Mouse (Mus musculus): Measurements from ENCODE around the gene Coq4. TPM values are rescaled to one million over a fixed set of nuclear protein-coding genes. Genes with fewer than 3 reads are reported as not detected.

Coq4 gene
- total and polyA plus RNA-seq, 3 experiments, result 23.5 to 33.2 TPM; not detected in 1

GRCm38 (mm10) chr2:29817426-29818232 is 30.3 kb downstream of the Coq4 start:
- no peaks in the 10 kb centered on the region for H3K36me3 ChIP-seq (ENCODE audit: control insufficient read depth in 1 of 2, insufficient read depth in 2 of 2, low read length in 2 of 2)
- DNase-seq (ENCODE audit: low read depth, low spot score), result peak; percentile 83
- H3K27me3 ChIP-seq (ENCODE audit: control insufficient read depth in 1 of 2, insufficient read depth in 2 of 2, low read length in 2 of 2), result no peaks in the 10 kb centered on the region

GRCm38 (mm10) chr2:29819363-29819762 is 32.1 kb downstream of the Coq4 start:
- H3K79me2 ChIP-seq (ENCODE audit: control insufficient read depth, insufficient read depth, low read length, poor library complexity), result no peaks in the 10 kb centered on the region
- no peak overlapping the region; a peak in 1 of 4 replicates for H3K4me3 ChIP-seq (ENCODE audit: control insufficient read depth in 1 of 2, insufficient read depth in 1 of 2, low read depth in 2 of 2, low read length in 2 of 2)
- no peaks in the 10 kb centered on the region for H3K4me1 ChIP-seq (ENCODE audit: control insufficient read depth in 1 of 2, insufficient read depth in 2 of 2, low read length in 2 of 2)
- no peak overlapping the region for H3K27ac ChIP-seq (ENCODE audit: control insufficient read depth, low read depth, low read length)
- no peaks in the 10 kb centered on the region for H3K27me3 ChIP-seq (ENCODE audit: control insufficient read depth in 1 of 2, insufficient read depth in 2 of 2, low read length in 2 of 2)
- H3K36me3 ChIP-seq (ENCODE audit: control insufficient read depth in 1 of 2, insufficient read depth in 2 of 2, low read length in 2 of 2), result no peaks in the 10 kb centered on the region
- H3K9me3 ChIP-seq (replicated peaks; ENCODE audit: insufficient read depth, low read length), result no peaks in the 10 kb centered on the region
- no peak overlapping the region for H3K9ac ChIP-seq (ENCODE audit: control insufficient read depth, low read depth, low read length, poor library complexity, severe bottlenecking)
- DNase-seq (ENCODE audit: low read depth, low spot score), result peak; percentile 13
- no peak for TF ChIP-seq JUND (IDR thresholded peaks at IDR 0.05; ENCODE audit: low read depth, low read length)
- TF ChIP-seq MAZ (IDR thresholded peaks at IDR 0.05; ENCODE audit: low read depth, low read length), result no peak
- TF ChIP-seq E2F4 (IDR thresholded peaks at IDR 0.05; ENCODE audit: borderline replicate concordance, low read depth, low read length), result no peak
- TF ChIP-seq USF2 (IDR thresholded peaks at IDR 0.05; ENCODE audit: borderline replicate concordance in 1 of 2, insufficient read depth in 1 of 2, low read depth in 1 of 2, low read length in 2 of 2), result no peak
- no peak for TF ChIP-seq KAT2A (conservative IDR thresholded peaks at IDR 0.05; ENCODE audit: low read depth, low read length)
- TF ChIP-seq ZKSCAN1 (IDR thresholded peaks at IDR 0.05; ENCODE audit: low read depth, low read length), result no peak
- TF ChIP-seq GATA1 (IDR thresholded peaks at IDR 0.05; ENCODE audit: low read depth, low read length), result no peak
- no peak for TF ChIP-seq RCOR1 (IDR thresholded peaks at IDR 0.05; ENCODE audit: low read depth, low read length)
- no peak for TF ChIP-seq ETS1 (IDR thresholded peaks at IDR 0.05; ENCODE audit: low read depth, low read length)
- no peak for TF ChIP-seq TCF12 (IDR thresholded peaks at IDR 0.05; ENCODE audit: low read depth, low read length)
- TF ChIP-seq MEF2A (IDR thresholded peaks at IDR 0.05; ENCODE audit: extremely low read depth, insufficient replicate concordance, low read depth, low read length, poor library complexity, severe bottlenecking), result no peak
- no peak for TF ChIP-seq ZNF384 (IDR thresholded peaks at IDR 0.05; ENCODE audit: low read depth, low read length)
- TF ChIP-seq BHLHE40 (IDR thresholded peaks at IDR 0.05; ENCODE audit: borderline replicate concordance, low read depth, low read length), result no peak
- no peak for TF ChIP-seq TAL1 (IDR thresholded peaks at IDR 0.05; ENCODE audit: low read length)
- no peak for TF ChIP-seq CTCF (IDR thresholded peaks at IDR 0.05 in 2 of 3, conservative IDR thresholded peaks at IDR 0.05 in 1 of 3; ENCODE audit: control insufficient read depth in 1 of 3, insufficient read depth in 1 of 3, low read depth in 2 of 3, low read length in 3 of 3, poor library complexity in 1 of 3, severe bottlenecking in 1 of 3)
- no peak for TF ChIP-seq ELF1 (IDR thresholded peaks at IDR 0.05; ENCODE audit: low read depth, low read length)
- no peak for TF ChIP-seq CHD2 (IDR thresholded peaks at IDR 0.05; ENCODE audit: low read length)
- TF ChIP-seq SMC3 (IDR thresholded peaks at IDR 0.05; ENCODE audit: low read depth, low read length), result no peak

More at GRCm38 (mm10) chr2:29817426-29818232, 30.3 kb downstream of the Coq4 start:
- Histone ChIP-seq H3K4me1 (ENCODE audit: control insufficient read depth in 1 of 2, insufficient read depth in 2 of 2, low read length in 2 of 2) (no peaks in the 10 kb centered on the region), H3K9me3 (replicated peaks; ENCODE audit: insufficient read depth, low read length) (no peaks in the 10 kb centered on the region), H3K4me3 (ENCODE audit: control insufficient read depth in 1 of 2, insufficient read depth in 1 of 2, low read depth in 2 of 2, low read length in 2 of 2) (no peak overlapping the region), H3K9ac (ENCODE audit: control insufficient read depth, low read depth, low read length, poor library complexity, severe bottlenecking) (no peak overlapping the region), H3K27ac (ENCODE audit: control insufficient read depth, low read depth, low read length) (no peak overlapping the region), H3K79me2 (ENCODE audit: control insufficient read depth, insufficient read depth, low read length, poor library complexity) (no peaks in the 10 kb centered on the region)
- 0 out of 2 replicates have a peak, but pooled peaks have one; percentile 39 for TF ChIP-seq TBP (IDR thresholded peaks at IDR 0.05; ENCODE audit: low read depth, low read length)
- TF ChIP-seq MYB (IDR thresholded peaks at IDR 0.05; ENCODE audit: low read depth, low read length), result no peak
- TF ChIP-seq POLR2A (IDR thresholded peaks at IDR 0.05; ENCODE audit: control insufficient read depth in 1 of 2, insufficient read depth in 1 of 2, low read depth in 1 of 2, low read length in 2 of 2, poor library complexity in 1 of 2), result peak in 1 of 2 experiments; percentile 31; a peak in 1 of 4 replicates
- no peak for TF ChIP-seq GATA1 (IDR thresholded peaks at IDR 0.05; ENCODE audit: low read depth, low read length)
- peak; percentile 75 for TF ChIP-seq ZC3H11A (IDR thresholded peaks at IDR 0.05; ENCODE audit: low read depth, low read length)
- TF ChIP-seq SMC3 (IDR thresholded peaks at IDR 0.05; ENCODE audit: low read depth, low read length), result peak; percentile 89
- TF ChIP-seq MAX (IDR thresholded peaks at IDR 0.05; ENCODE audit: low read length), result 0 out of 2 replicates have a peak, but pooled peaks have one; percentile 51
- peak; percentile 86 for TF ChIP-seq RAD21 (IDR thresholded peaks at IDR 0.05; ENCODE audit: low read depth, low read length)
- peak; percentile 87 to 95 (median 94) for TF ChIP-seq CTCF (IDR thresholded peaks at IDR 0.05 in 2 of 3, conservative IDR thresholded peaks at IDR 0.05 in 1 of 3; ENCODE audit: control insufficient read depth in 1 of 3, insufficient read depth in 1 of 3, low read depth in 2 of 3, low read length in 3 of 3, poor library complexity in 1 of 3, severe bottlenecking in 1 of 3)
- TF ChIP-seq SIN3A (IDR thresholded peaks at IDR 0.05; ENCODE audit: low read length), result no peak; the same call in 1 of the 2 replicates
- 0 out of 2 replicates have a peak, but pooled peaks have one; percentile 51 for TF ChIP-seq MYC (IDR thresholded peaks at IDR 0.05; ENCODE audit: low read depth, low read length)

All from MEL (cell line).